Mouse (Mus musculus) frontal cortex, postnatal 14 days (tissue): ENCODE results near the gene P3h4.
A peak's percentile ranks its signal among the peaks of the same experiment; 100 is the strongest.

Experiments
- DNase-seq, 2 experiments: peaks; one replicate each; pipeline ENCODE4 v3.0.0; 2022; ENCODE audit warnings: low spot score in 2 of 2

The P3h4 gene

GRCm38 (mm10) chr11:100392958-100393357 is 21.7 kb downstream of the P3h4 start:
- no peak for DNase-seq

GRCm38 (mm10) chr11:100391884-100392345 is 22.7 kb downstream of the P3h4 start:
- no peak for DNase-seq

- DNase-seq = no peak
Observed at GRCm38 (mm10) chr11:100391081-100391883, 23.4 kb downstream of the P3h4 start.

DNA sequence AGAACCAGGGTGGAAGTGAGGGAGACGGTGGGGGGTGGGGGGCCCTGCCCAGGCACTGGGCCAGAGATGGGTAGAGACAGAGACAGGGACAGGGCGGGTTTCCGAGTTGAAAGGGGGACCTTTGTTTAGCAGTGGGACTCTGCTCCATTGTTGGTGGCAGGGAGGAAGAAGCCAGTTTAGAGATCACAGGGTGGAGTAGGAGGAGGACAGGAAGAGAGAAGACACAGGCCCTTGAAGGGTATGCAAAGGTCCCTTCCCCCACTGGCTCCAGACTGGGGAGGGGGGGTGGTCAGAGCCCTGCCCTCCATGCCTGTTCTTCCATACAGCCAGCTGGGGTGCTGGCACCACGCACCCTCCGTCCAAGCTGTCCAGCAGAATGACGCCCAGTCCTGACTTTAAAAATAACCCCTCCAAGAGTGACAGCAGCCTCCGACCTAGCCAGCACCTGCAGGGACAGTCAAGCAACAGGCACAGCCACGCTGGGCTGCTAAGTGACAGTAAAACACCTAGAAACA is 24.6 kb downstream of the P3h4 start:
- no peak for DNase-seq

GRCm38 (mm10) chr11:100388588-100388987 is 26.0 kb downstream of the P3h4 start:
- DNase-seq = no peak

- no peak for DNase-seq
Observed at GRCm38 (mm10) chr11:100387589-100388375, 26.9 kb downstream of the P3h4 start.

- no peak for DNase-seq
Observed at GRCm38 (mm10) chr11:100387111-100387510, 27.5 kb downstream of the P3h4 start.

GRCm38 (mm10) chr11:100386586-100386985 is 28.1 kb downstream of the P3h4 start:
- no peak for DNase-seq

- no peak for DNase-seq
Observed at GRCm38 (mm10) chr11:100385016-100385415, 29.6 kb downstream of the P3h4 start.

DNA sequence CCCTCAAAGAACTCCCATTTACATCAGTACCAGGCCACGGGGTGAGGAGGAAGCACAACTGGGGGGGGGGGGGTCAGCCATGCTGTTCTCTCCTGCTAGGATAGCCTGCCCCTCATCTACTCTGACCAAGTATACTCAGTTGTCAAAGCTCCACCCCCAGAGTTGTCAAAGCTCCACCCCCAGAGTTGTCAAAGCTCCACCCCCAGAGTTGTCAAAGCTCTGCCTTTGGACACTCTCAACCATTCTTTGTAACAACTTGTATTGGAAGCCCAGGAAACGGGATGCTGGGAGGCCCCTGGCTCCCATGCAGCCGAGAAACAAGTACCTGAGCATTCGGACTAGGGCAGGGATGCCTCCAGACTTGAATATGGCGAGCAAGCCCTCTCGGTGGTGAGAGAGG is 32.0 kb downstream of the P3h4 start:
- DNase-seq = no peak

- no peak for DNase-seq
Observed at GRCm38 (mm10) chr11:100379311-100379710, 35.3 kb downstream of the P3h4 start.

DNA sequence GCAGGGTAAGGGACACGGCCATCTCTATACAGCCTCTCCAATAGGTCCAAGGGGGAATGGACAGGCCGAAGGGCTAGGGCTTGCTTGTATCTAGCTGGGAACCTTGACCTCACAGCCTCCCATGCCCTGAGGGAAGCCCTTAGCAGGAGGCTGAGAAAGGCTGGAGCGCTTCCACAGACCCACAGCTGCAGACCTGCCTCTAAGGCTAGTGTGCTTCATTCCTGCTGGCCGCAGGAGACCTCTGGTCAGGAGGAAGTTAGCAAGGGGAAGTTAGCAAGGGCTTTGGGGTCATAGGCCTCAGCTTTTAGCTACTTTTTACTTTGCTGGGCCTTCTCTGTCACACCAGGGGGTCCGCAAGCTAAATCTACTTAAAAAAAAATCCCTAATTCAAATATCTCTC is 36.2 kb downstream of the P3h4 start:
- DNase-seq = no peak

DNA sequence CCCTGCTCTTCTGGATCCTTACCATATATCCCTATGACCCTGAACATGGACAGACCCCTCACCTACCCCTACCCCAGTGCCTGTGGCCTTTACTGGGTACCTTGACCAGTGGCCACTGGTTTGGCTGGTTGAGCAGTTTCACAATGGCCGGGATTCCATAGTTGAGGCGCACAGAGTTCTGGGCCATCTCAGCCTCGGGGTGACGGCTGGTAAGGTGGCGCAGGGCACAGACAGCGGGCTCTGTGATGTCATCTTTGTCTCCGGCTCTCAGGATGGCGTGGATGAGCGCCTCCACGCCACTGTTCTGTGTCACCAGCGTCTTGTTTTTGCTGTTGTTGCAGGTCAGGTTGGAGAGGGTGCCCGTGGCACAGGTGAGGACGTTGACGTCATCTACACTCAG is 36.6 kb downstream of the P3h4 start:
- DNase-seq = no peak

DNA sequence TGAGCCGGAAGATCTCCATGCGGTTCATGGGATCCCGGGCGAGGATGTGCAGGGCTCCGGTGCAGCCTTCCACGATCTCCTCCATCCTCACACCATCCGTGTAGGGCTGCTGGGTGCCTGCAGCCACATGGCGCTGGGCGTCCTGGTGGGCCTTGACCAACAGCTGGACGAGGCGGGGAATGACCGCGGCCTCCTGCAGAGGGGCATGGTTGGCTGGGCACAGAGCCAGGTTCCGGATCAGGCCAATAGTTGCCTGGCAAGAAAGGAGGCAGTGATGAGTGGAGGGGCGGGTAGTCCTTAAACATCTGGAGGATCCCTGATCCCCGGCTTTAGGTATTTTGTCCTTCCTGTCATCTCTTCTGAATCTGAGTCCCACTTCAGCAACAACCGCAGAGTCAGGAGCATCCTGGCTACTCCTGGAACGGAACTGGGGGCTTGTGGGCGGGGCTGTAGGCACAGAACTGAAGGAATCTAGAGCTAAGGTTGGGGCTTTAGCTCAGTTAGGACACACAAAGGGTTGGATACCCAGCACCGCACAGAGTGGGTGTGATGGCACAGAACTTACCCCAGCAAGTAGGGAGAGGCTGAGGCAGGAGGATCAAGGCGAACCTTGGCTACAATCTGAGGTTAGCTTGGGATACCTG is 37.8 kb downstream of the P3h4 start:
- no peak for DNase-seq

- DNase-seq = no peak
Observed at GRCm38 (mm10) chr11:100376005-100376404, 38.6 kb downstream of the P3h4 start.

- DNase-seq = no peak
Observed at GRCm38 (mm10) chr11:100375127-100375526, 39.5 kb downstream of the P3h4 start.

GRCm38 (mm10) chr11:100371981-100372558 is 42.6 kb downstream of the P3h4 start:
- no peak for DNase-seq

- no peak for DNase-seq
Observed at GRCm38 (mm10) chr11:100369822-100370221, 44.8 kb downstream of the P3h4 start.

DNA sequence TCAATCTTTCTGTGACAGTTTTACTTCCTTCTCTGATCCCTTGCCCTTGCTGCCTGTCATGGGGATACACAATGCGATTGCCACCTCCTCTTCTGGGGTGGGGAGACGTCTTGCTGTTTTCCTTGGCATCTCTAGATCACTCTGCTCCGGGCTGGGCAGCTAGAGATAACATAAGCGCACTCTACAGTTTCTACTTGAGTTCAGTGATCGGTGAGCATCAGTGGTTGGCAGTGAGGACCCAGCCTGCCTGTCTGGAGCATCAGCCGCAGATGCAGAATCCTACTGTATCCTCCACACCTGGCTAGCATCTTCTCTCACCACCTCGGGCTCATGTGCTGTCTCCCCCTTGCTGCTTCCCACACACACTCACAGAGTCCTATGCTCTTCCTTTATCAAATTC is 45.5 kb downstream of the P3h4 start:
- no peak for DNase-seq

- DNase-seq = peak in 1 of 2 experiments; percentile 58
Observed at GRCm38 (mm10) chr11:100362979-100363562, 51.6 kb downstream of the P3h4 start.

DNA sequence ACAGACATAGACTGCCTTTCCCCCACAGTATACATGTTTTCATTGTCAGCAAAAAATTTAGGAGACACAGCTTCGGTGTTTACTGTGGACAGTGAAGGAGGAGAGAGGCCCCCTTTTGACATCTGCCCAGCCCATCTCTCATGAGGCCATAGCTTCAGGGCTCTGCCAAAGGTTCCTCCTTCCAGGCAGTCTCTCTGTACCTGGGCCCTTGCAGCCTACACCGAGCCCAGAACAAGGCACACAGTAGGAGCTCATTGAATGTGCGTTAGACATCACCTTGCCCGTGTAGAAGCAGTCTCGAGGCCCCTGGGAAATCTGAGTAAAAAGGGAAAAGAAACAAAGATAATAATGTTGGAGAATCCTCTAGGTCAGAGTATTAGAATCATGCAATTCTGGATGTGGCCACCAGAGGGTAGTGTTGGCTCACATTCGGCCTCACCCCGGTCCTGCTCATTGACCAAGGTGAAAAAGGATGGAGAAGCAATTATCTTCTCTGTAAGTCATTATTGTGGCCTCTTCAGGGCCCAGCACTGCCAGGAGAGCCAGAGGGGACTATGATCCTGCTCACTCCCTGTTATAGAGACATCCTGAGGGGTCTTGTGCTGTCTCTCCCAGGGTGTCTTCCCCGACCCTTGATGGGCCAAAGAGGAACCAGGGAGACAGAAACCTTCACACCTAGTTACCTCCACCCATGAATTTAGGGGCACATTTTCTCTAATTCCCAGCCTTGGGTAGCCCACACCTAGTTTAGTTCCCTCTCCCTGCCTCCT is 52.2 kb downstream of the P3h4 start:
- peak in 1 of 2 experiments; percentile 75 for DNase-seq
